Mouse (Mus musculus) ZHBTc4 (cell line): ENCODE data around the gene Gga1.

Source experiments
- DNase-seq: peaks from one replicate; pipeline ENCODE4 v3.0.0-alpha.2; 2011; ENCODE audit warnings: low read depth, low spot score

Gga1 gene

DNA sequence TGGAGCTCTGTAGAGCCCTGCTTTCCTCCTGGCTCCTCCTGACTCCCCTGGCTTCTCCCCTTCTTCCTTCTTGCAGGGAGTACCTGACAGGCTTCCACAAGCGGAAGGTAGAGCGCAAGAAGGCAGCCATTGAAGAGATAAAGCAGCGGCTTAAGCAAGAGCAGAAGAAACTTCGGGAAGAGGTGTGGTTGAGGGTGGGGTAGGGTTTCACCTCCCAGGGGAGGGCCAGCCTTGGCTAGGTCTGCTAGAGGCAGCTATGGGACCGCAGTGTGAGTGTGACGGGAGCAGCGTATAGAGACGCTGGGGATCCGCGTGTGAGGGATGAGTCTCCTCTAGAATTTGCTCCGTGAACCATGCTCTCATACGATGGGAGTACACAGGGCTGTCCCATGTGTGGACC, 59.4 kb downstream of the Gga1 start:
- DNase-seq: no peak

DNA sequence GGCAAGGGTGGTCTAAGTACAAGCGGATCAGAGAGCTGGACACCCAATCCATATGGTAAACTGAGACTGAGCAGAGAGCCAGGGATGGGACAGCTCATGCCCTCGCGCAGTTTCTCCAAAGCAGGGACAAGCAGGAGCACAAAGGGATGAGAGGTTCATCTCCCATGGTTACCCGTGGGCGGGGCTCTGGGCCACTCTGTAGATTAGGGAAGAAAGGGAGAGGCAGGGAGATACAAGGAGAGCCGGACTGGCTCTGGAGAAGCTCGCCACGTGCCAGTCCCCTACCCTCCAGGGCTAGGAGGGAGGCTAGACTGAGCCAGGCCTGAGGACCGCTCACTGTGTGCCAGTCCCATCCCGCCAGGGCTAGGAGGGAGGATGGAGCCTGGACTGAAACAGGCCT, 60.3 kb downstream of the Gga1 start:
- DNase-seq: peak; percentile 46

DNA sequence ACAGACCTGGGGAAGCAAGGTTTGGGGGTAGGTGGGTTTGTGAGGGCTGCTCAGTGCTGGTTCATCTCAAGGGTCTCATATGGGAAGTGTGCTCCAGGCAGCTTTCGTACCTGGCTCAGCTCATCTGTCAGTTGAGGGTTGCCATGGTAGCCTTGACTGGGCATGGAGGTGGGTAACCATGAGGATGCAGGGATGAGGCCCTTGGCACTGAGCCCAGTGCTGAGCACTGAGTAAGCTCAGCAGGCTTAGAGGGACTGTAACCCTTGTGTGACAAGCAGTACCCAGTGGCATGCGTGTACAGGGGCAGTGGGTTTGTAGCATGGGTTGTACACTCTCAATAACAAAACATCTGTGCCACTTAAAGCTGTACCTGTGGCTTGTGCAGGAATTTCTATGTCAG, 61.0 kb downstream of the Gga1 start:
- no peak for DNase-seq

DNA sequence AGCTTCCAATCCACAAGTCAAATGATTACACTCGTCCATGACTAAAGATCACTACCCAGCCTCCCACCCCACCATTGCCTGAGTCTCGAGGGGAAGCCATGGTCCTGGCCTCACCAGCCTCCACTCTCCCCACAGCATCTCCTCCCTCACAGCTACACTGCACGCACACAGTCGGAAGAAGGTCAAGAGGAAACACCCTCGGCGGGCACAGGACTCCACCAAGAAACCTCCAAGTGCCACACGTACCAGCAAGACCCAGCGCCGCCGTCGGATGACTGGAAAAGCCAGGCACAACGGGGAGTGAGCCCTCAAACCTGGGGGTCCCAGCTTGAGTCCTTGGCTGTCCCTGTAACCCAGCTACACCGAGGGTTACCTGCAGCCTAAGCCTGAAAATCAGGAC, 63.3 kb downstream of the Gga1 start:
- no peak for DNase-seq

DNA sequence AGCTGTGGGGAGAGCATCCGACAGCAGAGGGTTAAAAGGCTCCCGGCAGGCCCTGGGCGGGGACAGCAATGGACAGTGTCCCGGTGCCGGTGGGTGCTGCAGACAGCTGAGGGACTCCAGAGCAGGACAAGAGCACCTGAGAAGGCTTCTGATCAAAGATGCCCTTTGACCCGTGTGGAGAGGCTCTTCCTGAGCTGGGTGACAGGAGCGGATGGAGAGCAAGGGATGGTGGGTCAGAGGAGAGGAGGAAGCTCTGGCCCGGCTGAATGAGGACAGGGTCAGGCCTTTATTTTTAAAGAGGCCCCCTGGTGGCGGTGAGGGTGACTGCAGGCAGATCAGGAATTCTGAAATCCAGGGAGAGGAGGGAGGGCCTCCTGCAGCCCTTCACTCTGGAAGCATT, 65.7 kb downstream of the Gga1 start:
- peak; percentile 82 for DNase-seq
